Mouse (Mus musculus) forebrain, embryonic 15.5 days (tissue): Measurements from ENCODE around the gene Gcm2. TPM values are rescaled to one million over a fixed set of nuclear protein-coding genes. Genes with fewer than 3 reads are reported as not detected.

Source experiments
- ATAC-seq: fragments of 200-750 bp; cut with Nextera tagmentation; replicated peaks from 2 replicates; pipeline ENCODE4 v1.8.0; 2017; ENCODE audit warnings: mild to moderate bottlenecking, moderate TSS enrichment, moderate library complexity
- H3K27ac ChIP-seq: fragments of 300-500 bp; sonication (generic); replicated peaks from 2 replicates; pipeline ENCODE4 v1.5.1; 2015; ENCODE audit warnings: mild to moderate bottlenecking, inconsistent platforms
- H3K27me3 ChIP-seq: fragments of 300-500 bp; sonication (generic); 2 replicates; pipeline ENCODE4 v1.6.1; 2015; ENCODE audit warnings: inconsistent platforms
- H3K36me3 ChIP-seq: fragments of 300-500 bp; sonication (generic); 2 replicates; pipeline ENCODE4 v1.6.1; 2015; ENCODE audit warnings: mild to moderate bottlenecking, inconsistent platforms
- H3K4me1 ChIP-seq: fragments of 300-500 bp; sonication (generic); 2 replicates; pipeline ENCODE4 v1.6.1; 2015; ENCODE audit warnings: inconsistent platforms
- H3K4me2 ChIP-seq: fragments of 300-500 bp; sonication (generic); replicated peaks from 2 replicates; pipeline ENCODE4 v1.6.1; 2015; ENCODE audit warnings: mild to moderate bottlenecking, inconsistent platforms
- H3K4me3 ChIP-seq: fragments of 300-500 bp; sonication (generic); 2 replicates; pipeline ENCODE4 v1.5.1; 2015; ENCODE audit warnings: mild to moderate bottlenecking, inconsistent platforms
- H3K9ac ChIP-seq: fragments of 300-500 bp; sonication (generic); replicated peaks from 2 replicates; pipeline ENCODE4 v1.6.1; 2015; ENCODE audit warnings: mild to moderate bottlenecking, inconsistent platforms
- H3K9me3 ChIP-seq: fragments of 300-500 bp; sonication (generic); 2 replicates; pipeline ENCODE4 v1.6.1; 2016; ENCODE audit warnings: inconsistent platforms
- WGBS: fragments of 180-500 bp; shearing (Covaris S2); methylation state at CpG from one replicate; pipeline ENCODE4 v1.1.7; 2015; ENCODE audit warnings: mixed read lengths; 5-methylcytosine and 5-hydroxymethylcytosine counted together
- polyA plus RNA-seq: library from polyadenylated mRNA; unstranded; fragments of >200 nt; fragmentation: Nextera tagmentation; extraction: Ambion mirVana; gene quantifications from 2 replicates; pipeline ENCODE4 v1.2.1, GENCODE M21; 2015

The Gcm2 gene
- polyA plus RNA-seq, 1 experiment from 2014 or later, result not detected

GRCm38 (mm10) chr13:41103841-41104525, 6.9 kb downstream of the Gcm2 start:
- ATAC-seq, result no peak
- Histone ChIP-seq H3K27ac (no peak overlapping the region), H3K4me1 (no peaks in the 10 kb centered on the region), H3K9ac (no peak overlapping the region), H3K36me3 (no peaks in the 10 kb centered on the region), H3K27me3 (no peaks in the 10 kb centered on the region), H3K9me3 (no peaks in the 10 kb centered on the region), H3K4me3 (no peak overlapping the region), H3K4me2 (no peak overlapping the region)
- 71% methylated on average over 12 of the region's 12 CpGs for WGBS

DNA sequence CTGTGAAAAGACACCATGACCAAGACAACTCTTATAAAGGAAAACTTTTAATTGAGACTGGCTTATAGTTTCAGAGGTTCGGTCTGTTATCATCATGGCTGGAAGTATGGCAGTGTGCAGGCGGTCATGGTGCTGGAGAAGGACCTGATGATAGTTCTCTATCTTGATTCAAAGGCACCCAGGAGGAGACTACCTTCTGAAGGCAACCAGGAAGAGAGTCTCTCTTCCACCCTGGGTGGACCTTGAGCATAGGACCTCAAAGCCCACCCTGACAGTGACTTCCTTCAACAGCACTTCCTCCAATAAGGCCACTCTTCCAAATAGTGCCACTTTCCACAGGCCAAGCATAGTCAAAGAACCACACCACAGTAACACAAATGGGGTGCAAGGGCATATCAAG, 10.8 kb downstream of the Gcm2 start:
- H3K4me1 ChIP-seq, result no peaks in the 10 kb centered on the region
- H3K4me2 ChIP-seq, result no peak overlapping the region
- no peak overlapping the region for H3K4me3 ChIP-seq
- H3K9ac ChIP-seq, result no peak overlapping the region
- ATAC-seq, result no peak
- H3K9me3 ChIP-seq, result no peaks in the 10 kb centered on the region
- H3K27me3 ChIP-seq, result no peaks in the 10 kb centered on the region
- no peak overlapping the region for H3K27ac ChIP-seq
- no peaks in the 10 kb centered on the region for H3K36me3 ChIP-seq
- WGBS, result 96% methylated on average over 2 of the region's 2 CpGs

DNA sequence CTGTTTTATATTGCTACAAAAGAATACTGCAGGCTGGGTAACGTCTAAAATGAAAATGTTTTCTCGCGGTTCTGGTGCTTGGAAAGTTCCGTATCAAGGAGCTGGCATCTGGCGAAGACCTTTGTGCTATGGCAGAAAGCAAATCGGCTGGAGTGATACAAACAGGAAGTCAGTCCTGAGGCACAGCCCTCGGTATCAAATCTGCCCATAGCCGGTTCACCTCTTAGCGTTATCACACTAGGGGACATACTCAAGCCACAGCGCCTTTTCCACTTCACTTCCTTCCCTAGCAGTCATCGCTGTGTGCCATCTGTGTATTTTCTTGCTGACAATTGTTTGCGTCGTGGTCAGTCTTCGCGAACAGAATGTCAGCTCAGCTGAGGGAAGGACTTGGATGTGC, 12.5 kb downstream of the Gcm2 start:
- Histone ChIP-seq H3K9me3 (no peaks in the 10 kb centered on the region), H3K4me1 (no peaks in the 10 kb centered on the region), H3K27me3 (no peaks in the 10 kb centered on the region), H3K4me3 (no peak overlapping the region), H3K4me2 (no peak overlapping the region), H3K27ac (no peak overlapping the region), H3K36me3 (no peaks in the 10 kb centered on the region), H3K9ac (no peak overlapping the region)
- no peak for ATAC-seq
- WGBS, result 90% methylated on average over 15 of the region's 15 CpGs

DNA sequence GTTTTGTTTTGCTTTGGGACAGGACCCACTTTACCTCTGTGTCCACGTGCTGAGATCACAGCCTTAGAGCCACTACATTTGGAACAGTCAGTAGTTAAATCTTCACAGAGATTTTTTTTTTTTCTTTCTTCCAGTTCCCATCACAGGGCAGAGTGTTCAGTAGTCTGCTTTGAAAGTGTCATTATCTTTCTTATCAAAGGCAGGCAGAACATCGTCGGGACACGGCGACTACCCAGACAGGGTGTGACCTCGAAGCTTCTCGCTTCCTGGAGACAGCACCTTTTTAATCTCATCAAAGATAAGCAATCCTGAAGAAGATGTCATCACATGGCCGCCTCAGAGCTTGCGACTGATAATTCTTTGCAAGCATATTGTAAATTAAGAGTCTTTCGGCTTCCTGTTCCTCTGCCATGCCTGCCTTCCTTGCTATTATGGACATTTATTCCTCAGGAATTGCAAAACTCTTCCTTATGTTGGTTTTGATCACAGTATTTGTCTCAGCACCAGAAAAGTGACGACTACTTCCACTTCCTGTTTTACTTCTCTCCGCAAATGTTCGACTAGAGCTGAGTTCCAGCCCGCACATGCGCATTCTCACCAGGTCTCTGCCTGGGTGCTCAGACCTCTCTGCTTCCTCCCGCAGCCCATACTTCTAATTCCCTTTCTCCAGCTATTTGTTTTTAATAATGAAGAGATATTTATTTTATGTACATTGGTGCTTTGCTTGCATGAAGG, 13.3 kb downstream of the Gcm2 start:
- Histone ChIP-seq H3K4me1 (no peaks in the 10 kb centered on the region), H3K9ac (no peak overlapping the region), H3K27ac (no peak overlapping the region), H3K4me2 (no peak overlapping the region), H3K27me3 (no peaks in the 10 kb centered on the region), H3K36me3 (no peaks in the 10 kb centered on the region), H3K9me3 (no peaks in the 10 kb centered on the region), H3K4me3 (no peak overlapping the region)
- WGBS, result 84% methylated on average over 16 of the region's 16 CpGs
- ATAC-seq, result no peak

GRCm38 (mm10) chr13:41094160-41094559, 16.7 kb downstream of the Gcm2 start:
- no peak for ATAC-seq
- no peaks in the 10 kb centered on the region for H3K4me1 ChIP-seq
- H3K9ac ChIP-seq, result no peak overlapping the region
- H3K27me3 ChIP-seq, result no peaks in the 10 kb centered on the region
- no peak overlapping the region for H3K4me3 ChIP-seq
- WGBS, result 81% methylated on average over 10 of the region's 10 CpGs
- no peaks in the 10 kb centered on the region for H3K36me3 ChIP-seq
- no peaks in the 10 kb centered on the region for H3K9me3 ChIP-seq
- H3K27ac ChIP-seq, result no peak overlapping the region
- H3K4me2 ChIP-seq, result no peak overlapping the region

DNA sequence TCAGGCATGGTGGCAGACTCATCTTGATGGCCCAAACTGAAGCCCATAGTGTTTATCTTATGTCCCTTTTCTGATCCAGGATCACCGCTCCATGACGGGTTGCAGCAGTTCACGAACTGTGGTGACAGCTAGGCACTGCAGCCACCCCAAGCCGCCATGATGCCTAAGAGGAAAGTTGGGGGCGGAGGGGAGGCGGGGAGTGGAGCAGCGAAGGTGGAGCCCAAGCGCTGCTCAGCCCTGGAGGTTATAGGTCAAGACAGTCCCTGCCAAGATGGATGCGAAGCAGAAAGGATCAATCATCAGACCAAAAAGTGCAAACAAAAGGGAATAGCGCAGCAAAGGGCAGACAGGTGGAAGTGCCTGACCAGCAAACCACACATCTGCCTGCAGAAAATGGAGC, 19.6 kb downstream of the Gcm2 start:
- no peaks in the 10 kb centered on the region for H3K27me3 ChIP-seq
- H3K27ac ChIP-seq, result no peak overlapping the region
- ATAC-seq, result no peak
- H3K4me2 ChIP-seq, result no peak overlapping the region
- no peaks in the 10 kb centered on the region for H3K36me3 ChIP-seq
- 50% methylated on average over 10 of the region's 10 CpGs for WGBS
- no peaks in the 10 kb centered on the region for H3K9me3 ChIP-seq
- no peak overlapping the region for H3K9ac ChIP-seq
- no peak overlapping the region for H3K4me3 ChIP-seq
- H3K4me1 ChIP-seq, result no peaks in the 10 kb centered on the region

GRCm38 (mm10) chr13:41088746-41089145, 22.1 kb downstream of the Gcm2 start:
- H3K9ac ChIP-seq, result no peak overlapping the region
- no peaks in the 10 kb centered on the region for H3K36me3 ChIP-seq
- no peak overlapping the region for H3K4me2 ChIP-seq
- H3K27me3 ChIP-seq, result no peaks in the 10 kb centered on the region
- no peaks in the 10 kb centered on the region for H3K9me3 ChIP-seq
- no peak overlapping the region for H3K4me3 ChIP-seq
- H3K27ac ChIP-seq, result no peak overlapping the region
- ATAC-seq, result no peak
- no peaks in the 10 kb centered on the region for H3K4me1 ChIP-seq

DNA sequence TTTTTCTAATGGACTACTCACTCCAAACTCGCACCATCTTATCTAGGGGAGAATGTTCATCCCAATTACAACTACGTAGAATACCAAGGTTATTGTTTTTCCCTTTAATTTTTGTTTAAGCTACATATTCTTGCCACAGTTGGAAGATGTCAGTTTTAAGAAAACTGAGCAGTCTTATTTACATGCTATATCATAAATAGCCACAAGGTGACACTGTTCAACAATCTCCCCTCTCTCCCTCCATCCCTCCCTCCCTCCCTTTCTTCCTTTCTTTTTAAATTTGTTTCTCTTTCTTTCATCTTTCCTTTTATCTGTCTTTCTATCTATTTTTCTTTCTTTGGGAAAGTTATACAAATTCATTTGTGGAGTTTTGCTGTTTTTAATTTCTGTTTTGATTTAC, 25.7 kb downstream of the Gcm2 start:
- WGBS, result 21% methylated on average over 2 of the region's 2 CpGs
- no peaks in the 10 kb centered on the region for H3K9me3 ChIP-seq
- ATAC-seq, result no peak
- H3K4me3 ChIP-seq, result no peak overlapping the region
- H3K9ac ChIP-seq, result no peak overlapping the region
- H3K4me2 ChIP-seq, result no peak overlapping the region
- no peak overlapping the region for H3K27ac ChIP-seq
- no peaks in the 10 kb centered on the region for H3K4me1 ChIP-seq
- peaks cover 5% of the 10 kb centered on the region for H3K27me3 ChIP-seq
- H3K36me3 ChIP-seq, result no peaks in the 10 kb centered on the region

- Histone ChIP-seq H3K36me3 (no peaks in the 10 kb centered on the region), H3K27ac (no peak overlapping the region), H3K4me2 (no peak overlapping the region), H3K9ac (no peak overlapping the region), H3K9me3 (no peaks in the 10 kb centered on the region), H3K27me3 (peaks cover 5% of the 10 kb centered on the region), H3K4me1 (0 out of 2 replicates have a peak, but pooled peaks cover under 1% of the 10 kb centered on the region), H3K4me3 (no peak overlapping the region)
- WGBS, result 80% methylated on average over 3 of the region's 3 CpGs
- ATAC-seq, result no peak
Observed at GRCm38 (mm10) chr13:41084521-41084920, 26.3 kb downstream of the Gcm2 start.

DNA sequence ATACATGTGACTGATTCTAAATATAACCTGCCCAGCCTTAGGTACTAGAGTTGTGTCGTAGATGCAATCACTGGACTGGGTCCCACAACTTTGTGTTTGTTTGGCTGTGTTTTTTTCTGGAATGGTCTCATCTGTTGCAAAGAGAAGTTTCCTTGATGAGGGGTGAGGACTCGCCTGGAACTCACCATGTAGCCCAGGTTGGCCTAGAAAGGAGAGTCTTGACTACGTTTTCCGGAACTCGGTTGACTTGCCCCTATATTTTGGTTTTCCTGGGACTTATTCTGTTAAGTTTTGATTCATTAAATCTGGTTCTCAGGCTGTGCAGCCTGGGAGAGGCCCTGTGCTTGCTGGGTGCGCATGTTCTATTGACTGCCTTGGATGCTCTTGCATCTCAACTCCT, 30.1 kb downstream of the Gcm2 start:
- no peaks in the 10 kb centered on the region for H3K9me3 ChIP-seq
- no peak overlapping the region for H3K9ac ChIP-seq
- H3K4me3 ChIP-seq, result no peak overlapping the region
- no peak for ATAC-seq
- H3K4me1 ChIP-seq, result 0 out of 2 replicates have a peak, but pooled peaks cover 14% of the 10 kb centered on the region
- peaks cover 16% of the 10 kb centered on the region for H3K27me3 ChIP-seq
- H3K27ac ChIP-seq, result no peak overlapping the region
- no peaks in the 10 kb centered on the region for H3K36me3 ChIP-seq
- no peak overlapping the region for H3K4me2 ChIP-seq
- 96% methylated on average over 6 of the region's 6 CpGs for WGBS

DNA sequence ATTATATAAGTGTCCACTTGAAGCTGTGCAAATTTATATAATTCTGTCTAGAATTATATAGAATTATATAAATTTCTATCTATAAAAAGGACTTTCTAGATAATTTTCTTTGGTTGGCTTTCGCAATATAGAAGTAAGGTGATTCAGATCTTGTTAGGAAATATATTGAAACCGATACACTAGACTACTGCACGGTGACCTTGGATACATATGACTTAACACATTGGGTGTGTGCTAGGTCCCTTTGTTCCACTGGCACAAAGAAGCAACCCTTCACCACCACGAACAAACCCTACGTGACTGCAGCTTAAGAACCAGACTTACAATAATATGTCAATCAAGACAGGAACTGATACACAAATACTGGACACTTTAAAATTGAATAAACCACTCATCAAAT, 31.0 kb downstream of the Gcm2 start:
- 40% methylated on average over 5 of the region's 5 CpGs for WGBS
- Histone ChIP-seq H3K4me3 (peak overlapping the region; percentile 53), H3K27ac (no peak overlapping the region), H3K9me3 (no peaks in the 10 kb centered on the region), H3K36me3 (no peaks in the 10 kb centered on the region), H3K4me1 (0 out of 2 replicates have a peak, but pooled peaks cover 14% of the 10 kb centered on the region), H3K4me2 (peak overlapping the region; percentile 93), H3K9ac (no peak overlapping the region), H3K27me3 (peaks cover 16% of the 10 kb centered on the region)
- ATAC-seq, result peak; percentile 49; the same call in 1 of the 2 replicates

DNA sequence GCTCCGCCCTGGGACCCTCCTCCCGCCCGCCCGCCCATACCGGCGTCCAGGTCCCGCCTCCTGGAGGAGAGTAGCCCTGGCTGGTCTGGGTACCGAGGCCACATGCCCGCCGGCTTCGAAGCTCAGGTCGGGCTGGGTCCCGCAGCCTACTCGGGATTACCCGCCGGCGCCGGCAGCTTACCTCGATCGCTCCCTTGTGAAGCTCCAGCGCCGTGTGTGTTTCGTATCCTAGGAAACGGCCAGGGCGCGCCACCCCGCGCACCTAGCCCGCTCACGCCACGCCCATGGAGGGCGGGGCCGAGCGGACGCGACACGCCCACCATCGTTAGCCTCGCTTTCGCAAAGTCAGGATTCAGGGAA, 31.4 kb downstream of the Gcm2 start, which contains the start of gene Mak:
Mak (minus strand) TSS at position 286 of the 360 bp plus-strand sequence.
- Histone ChIP-seq H3K4me2 (peak within 1 kb of the TSS; percentile 93), H3K9ac (peak within 1 kb of the TSS; percentile 15), H3K9me3 (no peaks in the 10 kb centered on the region), H3K36me3 (no peaks in the 10 kb centered on the region), H3K27me3 (peaks cover 16% of the 10 kb centered on the region), H3K4me1 (0 out of 2 replicates have a peak, but pooled peaks cover 14% of the 10 kb centered on the region), H3K27ac (no peak within 1 kb of the TSS), H3K4me3 (peak within 1 kb of the TSS; percentile 53)
- peak; percentile 89 for ATAC-seq
- WGBS, result under 1% methylated on average over 36 of the region's 40 CpGs
